Mouse (Mus musculus) liver, adult 2 months (tissue): Measurements from ENCODE around the gene Npnt.

Source experiments
- CTCF ChIP-seq: fragments of 200-500 bp; IDR thresholded peaks from 2 replicates; pipeline ENCODE4 v1.5.1; 2011; ENCODE audit warnings: low read depth, low read length, control low read depth
- POLR2A ChIP-seq: fragments of 200-500 bp; IDR thresholded peaks from 2 replicates; pipeline ENCODE4 v1.6.1; 2011; ENCODE audit warnings: low read length, control low read depth; ENCODE audit not compliant: insufficient read depth; ENCODE audit errors: extremely low read depth

GRCm38 (mm10) chr3:132873251-132873650 is 76.8 kb downstream of the Npnt start:
- TF ChIP-seq POLR2A = no peak
- TF ChIP-seq CTCF = no peak
